Mouse (Mus musculus): Measurements from ENCODE around the gene Xrcc4.

GRCm38 (mm10) chr13:89892140-89892539 is 197.3 kb downstream of the Xrcc4 start:
- TF ChIP-seq CTCF (IDR thresholded peaks at IDR 0.05; ENCODE audit: low read depth, low read length) (no peak), POLR2A (IDR thresholded peaks at IDR 0.05; ENCODE audit: borderline replicate concordance, low read depth, low read length) (no peak)
